Mouse (Mus musculus) monocyte, adult 2 months (primary cell): Measurements from ENCODE around the gene Gimap8.
"Not testable (repeated sequence)": the region's sequence is repeated elsewhere in the genome, so short reads cannot be mapped to it uniquely, and the experiment has no call there.

Source experiments
- DNase-seq, 2 experiments: peaks; one replicate each; pipeline ENCODE4 v3.0.0; 2022; ENCODE audit warnings: low spot score in 2 of 2, low read depth in 1 of 2

Gimap8 gene

DNA sequence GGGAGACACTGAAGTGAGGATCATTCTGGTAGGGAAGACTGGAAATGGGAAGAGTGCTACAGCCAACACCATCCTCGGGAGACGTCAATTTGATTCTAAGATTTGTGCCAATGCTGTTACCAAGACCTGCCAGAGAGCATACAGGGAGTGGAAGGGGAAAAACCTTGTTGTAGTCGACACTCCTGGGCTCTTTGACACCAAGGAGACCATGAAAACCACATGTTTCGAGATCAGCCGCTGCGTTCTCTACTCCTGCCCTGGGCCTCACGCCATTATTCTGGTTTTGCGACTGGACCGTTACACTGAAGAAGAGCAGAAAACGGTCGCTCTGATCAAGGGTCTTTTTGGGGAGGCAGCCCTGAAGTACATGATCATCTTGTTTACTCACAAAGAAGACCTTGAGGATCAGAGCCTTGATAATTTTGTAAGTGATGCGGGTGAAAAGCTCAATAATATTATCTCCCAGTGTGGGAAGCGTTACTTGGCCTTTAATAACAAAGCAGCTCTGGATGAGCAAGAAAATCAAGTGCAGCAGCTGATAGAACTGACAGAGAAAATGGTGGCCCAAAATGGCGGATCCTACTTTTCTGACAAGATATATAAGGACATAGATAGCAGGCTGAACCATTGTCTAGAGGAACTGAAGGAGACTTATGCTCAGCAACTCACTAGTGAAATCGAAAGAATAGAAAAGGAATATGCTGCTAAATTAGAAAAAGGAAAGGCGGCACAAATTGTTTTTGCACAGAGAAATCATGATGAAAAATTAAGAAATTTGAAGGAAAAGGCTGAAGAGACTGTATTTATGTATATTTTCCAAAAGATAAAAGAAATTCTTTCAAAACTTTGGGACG lies 30.7 kb downstream of the Gimap8 start:
- DNase-seq = no peak

DNA sequence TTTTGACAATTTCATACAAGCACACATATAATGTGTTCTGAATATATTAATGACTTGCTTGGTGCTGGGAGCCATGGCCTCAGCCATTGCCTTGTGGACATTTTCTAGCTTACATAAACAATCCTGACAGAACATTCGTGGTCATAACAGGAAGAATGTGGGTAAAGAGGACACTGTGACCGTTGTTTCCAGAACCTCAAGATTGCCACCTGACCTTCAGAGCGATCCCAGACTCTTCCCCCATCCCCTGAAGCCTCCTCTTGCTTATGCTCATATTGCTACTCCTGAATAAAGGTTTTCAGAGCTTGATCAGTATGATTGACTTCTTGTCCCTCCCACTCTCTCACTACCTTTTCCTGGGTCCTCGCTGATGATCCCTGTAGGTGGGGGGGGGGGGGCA lies 31.4 kb downstream of the Gimap8 start:
- no peak for DNase-seq

DNA sequence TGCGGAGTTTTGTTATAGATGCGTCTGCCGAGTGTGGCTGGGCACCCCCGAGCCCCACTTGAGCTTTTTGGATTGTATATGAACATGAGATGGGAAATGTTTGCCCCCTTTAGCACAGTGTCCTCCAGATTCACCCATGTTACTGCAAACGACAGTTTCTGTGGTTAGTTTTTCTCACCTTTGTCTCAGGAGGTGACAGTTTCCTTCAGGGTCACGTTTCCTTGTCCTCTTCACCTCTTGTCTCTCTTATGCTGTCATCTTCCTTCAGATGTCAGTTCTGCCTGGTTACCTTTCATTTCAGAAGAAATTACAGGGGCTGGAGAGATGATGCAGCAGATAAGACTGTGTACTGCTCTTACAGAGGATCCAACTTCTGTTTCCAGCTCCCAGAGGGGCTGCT lies 32.7 kb downstream of the Gimap8 start:
- DNase-seq = no peak

DNA sequence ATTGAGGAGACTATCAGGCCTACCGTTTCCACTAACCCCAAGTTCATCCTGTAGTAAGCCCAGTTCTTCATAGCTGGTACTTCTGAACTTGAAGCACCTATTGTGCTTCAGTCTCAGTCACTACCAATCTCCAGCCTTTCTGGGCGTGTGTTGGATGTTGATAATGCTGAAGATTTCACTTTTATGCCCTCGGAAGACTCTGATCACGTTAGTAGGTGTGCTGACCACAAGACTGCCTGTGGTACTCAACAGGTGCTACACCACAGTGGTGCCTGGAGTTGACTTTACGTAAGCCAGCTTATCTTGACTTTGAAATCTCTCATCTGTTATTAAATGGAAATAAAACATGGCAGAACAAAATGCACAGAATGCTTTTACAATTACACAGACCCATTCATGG lies 33.4 kb downstream of the Gimap8 start:
- no peak for DNase-seq

DNA sequence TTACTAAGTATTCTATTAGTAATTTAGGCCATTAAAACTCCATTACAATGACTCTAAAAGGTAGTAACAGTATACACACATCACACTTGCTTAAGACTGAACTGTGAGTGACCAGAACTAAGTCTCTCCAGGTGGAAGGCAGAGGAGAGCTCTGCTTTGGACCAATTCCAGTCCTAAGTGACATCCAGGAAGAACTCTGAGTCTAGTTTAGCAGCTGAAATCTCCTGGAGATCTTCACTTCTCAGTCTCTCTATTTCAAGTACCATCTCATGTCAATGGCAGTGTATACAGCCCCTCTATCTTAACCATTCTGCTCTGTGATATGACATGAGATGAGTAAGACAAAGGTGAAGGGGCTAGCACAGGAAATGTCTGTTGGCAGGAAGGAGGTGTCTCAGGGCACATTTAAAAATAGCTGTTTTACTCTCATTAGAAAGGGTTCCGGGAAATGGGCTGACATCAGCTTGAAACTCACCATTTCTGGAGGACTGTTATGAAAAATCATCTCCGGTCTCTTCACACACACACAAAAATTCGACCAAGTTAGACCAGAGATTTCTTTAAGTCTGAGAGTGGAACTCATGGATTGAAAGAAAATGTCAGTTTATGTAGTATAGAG lies 34.5 kb downstream of the Gimap8 start:
- DNase-seq = no peak

DNA sequence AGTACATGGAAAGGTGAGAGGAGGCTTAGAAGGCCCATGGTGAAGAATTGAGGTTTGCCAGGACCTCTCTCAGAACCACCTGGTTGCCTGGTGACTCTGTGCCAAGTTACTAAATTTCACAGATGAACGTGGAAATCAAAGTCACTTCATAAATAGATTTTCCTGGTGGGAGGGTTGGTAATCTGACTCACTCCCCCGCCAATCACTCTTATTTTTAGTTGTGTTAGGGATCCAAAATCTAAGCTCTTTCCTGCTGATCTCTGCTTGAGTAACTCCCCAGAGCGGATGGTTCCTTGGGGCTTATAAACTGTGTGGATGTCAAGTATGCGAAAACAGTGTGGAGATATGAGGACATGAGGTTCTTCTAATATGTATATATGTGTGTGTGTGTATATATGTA lies 35.2 kb downstream of the Gimap8 start:
- DNase-seq = no peak

DNA sequence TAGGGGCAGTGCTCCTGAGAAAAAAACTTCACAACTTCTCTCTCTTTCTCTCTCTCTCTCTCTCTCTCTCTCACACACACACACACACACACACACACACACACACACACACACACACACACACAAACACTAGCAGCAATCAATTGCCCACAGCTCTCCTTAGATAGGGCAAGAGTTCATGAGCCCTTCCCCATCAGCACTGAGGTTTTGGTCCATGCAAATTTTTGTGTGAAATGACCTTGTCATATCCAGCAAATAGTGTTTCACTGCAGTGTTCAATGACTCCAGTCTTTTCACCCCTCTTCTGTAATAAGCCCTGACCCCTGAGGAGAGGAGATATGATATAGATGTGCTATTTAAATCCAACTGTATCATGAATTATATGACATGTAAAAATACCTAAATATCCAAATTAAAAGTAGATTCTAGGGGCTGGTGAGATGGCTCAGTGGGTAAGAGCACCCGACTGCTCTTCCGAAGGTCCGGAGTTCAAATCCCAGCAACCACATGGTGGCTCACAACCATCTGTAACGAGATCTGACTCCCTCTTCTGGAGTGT lies 36.3 kb downstream of the Gimap8 start:
- not testable (repeated sequence) for DNase-seq

DNA sequence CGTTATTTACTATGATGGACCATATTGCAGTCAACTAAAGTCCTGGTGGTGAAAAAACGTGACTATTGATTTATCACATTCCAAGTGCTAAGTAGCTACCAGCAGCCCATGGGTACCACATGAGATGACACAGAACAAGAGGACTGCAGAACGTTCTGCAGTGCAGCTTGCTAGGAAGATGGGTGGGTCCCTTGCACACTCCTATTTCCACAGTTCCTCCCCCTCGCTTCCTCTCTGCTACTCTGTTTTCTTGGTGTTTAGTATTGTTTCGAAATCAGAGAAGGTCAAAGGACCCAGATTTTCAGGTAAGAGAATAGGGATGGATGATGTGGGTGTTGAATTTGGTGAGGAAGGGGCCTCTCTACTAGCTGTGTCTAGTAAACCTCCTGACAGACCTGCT lies 37.3 kb downstream of the Gimap8 start, which contains the start of gene Gimap4:
Gene Gimap4, plus strand, starts transcription at position 231 of the 400 bp plus-strand sequence.
- no peak for DNase-seq

DNA sequence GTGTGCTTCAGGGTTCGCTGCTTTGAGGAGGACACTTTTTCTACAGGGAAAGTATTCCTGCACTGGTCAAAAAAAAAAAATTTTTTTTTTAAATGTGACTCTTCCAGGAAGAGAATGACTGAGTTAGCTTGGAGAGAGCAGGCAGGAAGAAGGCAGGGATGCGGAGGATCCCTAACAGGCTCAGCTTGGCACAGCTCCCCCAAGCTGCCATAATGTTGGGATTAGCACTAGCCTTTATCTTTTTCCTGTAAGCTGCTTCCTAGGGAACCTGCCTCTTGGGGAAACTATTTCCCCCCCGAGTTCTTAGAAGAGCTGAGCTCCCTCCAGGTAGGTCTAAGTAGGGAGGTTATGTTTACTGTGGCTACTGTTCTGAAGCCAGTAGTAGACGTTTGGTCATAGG lies 37.8 kb downstream of the Gimap8 start:
- no peak for DNase-seq

DNA sequence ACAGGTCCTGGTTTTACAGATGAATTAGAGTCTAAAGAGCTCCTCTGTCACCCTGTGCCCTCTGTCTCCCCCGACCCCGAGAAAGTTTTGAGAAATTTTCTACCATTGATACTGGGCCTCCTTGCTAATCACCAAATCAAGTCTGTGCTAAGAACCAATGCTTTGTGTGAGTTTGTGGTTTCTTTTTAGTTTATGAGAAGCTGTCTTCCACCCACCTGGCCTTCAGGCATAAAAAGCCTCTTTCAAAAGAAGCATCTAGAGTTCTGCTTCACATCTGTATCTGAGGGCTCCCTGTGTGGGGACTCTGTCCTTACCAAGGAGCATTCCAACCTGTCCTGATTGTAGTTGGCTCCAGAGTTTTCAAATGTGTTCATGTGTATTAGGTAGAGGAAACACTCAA lies 38.2 kb downstream of the Gimap8 start:
- DNase-seq = no peak

DNA sequence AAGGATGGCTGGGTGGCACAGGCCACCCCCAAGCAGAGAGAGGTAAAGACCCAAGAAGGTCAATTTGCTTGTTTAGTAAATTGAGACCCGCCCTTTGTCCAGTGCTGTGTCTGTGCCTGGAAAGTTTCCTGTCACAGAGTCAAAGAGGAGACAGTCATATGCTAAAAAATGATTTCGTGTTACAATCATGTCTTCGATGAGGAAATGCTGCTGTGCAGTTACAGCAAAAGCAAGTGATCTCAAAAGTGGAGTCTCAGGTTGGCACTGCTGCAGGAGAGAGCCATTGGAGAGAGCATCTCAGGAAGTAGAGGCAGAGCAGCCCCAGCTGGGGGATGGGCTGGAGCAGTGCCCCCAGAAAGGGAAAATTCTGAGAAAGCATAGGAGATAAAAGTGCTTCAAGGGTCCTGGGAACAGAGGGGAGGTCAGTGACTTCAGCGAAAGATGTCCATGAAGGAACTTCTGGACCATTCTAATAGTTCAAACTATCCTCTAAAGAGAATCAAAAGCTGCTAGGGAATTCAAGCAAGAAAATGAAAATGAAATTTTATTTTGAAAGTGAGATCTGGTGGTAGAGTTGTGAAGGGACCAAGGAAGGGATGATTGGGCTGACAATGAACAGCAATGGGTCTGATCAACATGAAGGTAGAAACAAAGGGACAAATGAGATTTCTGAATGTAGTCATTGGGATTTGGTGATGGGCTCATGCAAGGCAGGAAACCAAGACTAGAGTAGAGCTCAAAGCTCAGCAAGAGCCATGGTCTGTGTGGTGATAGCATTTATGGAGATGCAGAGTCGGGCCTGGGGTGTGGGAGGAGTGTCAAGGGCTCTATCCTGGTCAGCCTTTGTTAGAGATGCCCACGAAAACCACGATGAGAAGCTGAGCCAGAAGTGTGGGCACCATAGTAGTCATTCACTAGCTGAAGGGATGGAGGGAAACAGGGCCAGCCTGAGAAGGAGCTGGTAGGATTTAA lies 38.9 kb downstream of the Gimap8 start:
- no peak for DNase-seq

DNA sequence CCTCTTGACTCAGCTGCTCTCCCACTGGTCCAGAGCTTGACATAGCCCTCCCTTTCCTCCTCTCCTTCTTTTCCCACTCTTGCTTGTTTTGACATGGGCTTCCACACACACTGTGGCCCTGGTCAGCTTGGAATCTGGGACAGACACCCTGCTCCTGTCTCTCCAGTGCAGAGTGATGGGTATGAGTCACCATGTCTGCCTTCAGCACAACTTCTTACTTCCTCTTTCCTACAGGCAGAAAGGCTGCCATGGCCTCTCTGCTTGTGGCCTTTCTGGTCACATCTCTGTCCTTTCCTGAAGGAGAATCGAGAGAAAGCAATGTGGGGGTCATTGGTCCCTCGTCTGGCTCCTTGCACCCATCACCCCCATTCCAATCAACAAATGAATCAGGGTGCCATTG lies 40.0 kb downstream of the Gimap8 start:
- no peak for DNase-seq

DNA sequence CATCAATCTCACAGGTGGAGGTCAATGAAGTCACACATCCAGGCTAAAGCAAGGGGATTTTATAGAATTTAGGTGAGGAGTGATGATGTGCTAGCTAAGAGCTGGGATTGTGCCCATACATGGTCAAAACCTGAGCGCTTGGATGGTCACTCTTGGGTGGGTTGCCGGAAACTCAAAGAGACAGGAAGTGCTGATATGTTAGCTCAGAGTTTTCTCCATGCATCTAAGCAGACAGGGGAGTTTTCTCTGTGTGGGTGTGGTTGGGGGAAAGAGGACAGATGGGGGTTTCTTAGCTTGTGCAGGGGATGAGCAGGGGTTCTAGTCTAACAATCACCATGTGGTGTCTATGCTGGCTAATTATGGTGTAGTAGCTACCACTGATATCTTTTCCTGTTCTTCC lies 42.3 kb downstream of the Gimap8 start:
- DNase-seq = no peak

DNA sequence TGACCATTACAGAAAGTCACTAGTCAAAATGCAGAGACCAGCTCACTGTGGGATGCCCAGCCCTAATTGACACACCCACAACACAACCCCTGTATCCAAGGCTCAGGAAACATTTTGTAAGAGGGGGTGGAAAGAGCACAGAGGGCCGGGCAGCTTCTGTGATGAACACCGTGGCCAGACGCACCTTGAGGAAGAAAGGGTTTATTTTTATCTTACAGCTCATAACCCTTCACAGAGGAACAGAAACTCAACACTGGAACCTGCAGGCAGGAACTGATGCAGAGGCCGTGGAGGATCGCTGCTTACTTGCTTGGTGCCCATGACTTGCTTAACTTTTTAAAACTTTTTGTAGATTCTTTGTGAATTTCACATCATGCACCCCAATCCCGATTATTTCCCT lies 45.9 kb downstream of the Gimap8 start:
- DNase-seq = no peak

DNA sequence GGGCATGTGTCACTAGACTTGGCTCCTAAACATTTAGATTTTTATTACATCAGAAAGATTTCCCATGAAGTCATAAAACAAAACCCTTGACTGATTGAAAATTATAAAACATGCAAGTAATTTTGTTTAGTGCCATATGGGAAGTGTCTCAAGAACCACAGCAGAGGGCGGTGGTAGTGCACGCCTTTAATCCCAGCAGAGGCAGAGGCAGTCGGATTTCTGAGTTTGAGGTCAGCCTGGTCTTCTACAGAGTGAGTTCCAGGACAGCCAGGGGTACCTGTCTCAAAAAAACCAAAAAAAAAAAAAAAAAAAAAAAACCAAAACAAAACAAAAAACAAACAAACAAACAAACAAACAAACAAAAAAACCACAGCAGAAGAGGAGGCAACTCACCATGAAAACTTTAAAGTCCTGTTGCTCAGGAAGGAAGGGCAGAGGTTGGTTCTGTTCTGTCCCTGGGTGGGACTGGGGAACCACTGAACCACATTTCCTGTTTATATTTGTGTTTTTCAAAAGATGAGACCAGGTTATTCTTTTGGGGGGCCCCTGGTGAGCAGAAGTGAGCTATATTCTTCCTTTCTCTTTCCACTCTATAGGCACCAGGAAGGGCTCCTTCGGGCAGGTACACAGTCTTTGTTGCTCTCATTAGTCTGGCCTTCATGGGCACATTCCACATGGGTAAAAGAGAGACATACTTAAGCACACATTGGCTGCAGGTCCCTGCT lies 50.0 kb downstream of the Gimap8 start:
- DNase-seq = no peak

DNA sequence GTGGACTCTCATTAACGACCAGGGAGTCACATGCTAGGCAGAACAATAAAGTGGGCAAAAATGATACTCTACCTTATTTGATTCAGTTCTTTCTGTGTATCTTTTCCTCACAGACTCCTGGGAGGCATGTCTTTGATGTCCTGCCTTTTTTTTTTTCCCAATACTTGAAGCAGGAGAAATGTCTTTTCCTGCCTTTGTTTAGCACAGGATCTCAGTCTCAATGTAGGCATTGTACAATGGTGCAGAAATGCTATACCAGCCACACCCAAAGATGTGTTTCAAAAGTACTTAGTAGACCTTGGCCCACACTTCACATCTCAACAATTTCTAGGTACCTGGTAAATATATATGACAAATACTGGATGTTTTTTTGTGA lies 50.5 kb downstream of the Gimap8 start:
- no peak for DNase-seq

DNA sequence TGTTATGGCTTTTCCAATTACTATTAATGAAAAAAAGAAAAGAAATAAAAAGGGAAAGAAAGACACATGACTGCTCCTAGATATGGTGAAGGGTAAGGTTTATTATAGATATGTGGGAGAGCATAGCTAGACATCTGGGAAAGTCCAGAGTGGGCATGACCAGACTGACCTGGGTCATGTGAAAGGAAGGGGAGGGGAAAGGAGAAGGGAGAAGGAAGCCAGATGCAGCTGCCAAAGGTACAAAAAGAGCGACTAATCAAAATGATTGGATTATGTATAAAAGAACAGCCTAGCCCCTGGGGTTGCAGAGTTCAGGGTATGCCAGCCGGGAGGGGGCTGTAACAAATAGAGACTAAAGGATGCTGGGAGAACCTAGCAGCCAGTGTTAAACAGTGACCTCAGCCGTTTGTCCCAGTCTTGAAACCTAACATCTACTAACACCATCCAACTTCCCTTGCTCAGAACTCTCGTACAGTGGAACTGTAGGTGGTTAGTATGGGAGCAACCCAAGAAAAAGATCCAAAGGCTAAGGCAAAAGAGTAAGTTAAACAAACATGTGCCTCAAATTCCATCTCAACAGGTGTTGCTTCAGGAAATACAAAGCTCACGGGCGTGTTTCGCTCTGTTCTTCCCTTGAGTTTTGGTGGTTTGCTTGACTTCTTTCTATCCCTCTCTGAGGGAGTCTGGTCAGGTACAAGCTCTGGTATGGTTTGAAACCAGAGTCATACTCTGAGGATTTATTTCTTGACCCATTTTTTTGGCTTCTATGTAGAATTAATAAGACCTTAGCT lies 51.2 kb downstream of the Gimap8 start:
- DNase-seq = no peak

DNA sequence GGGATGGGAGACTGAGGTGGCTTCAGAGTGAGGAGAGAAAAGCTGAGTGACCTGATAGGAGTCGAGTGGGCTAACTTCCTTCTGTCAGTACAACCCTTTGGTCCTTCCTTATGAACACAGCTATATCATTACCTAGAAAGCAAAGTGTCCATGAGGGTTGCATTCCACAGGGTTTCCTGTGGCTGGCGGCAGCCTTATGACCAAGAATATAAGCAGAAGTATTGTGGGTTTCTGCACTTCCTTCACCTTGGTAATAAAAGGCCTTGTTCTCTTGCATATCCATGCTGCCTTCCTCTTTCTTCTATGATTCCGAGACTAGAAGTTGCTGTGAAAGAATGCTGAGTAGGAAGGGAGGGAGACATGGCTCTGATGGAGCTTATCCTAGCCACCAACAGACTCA lies 51.9 kb downstream of the Gimap8 start:
- DNase-seq = no peak

DNA sequence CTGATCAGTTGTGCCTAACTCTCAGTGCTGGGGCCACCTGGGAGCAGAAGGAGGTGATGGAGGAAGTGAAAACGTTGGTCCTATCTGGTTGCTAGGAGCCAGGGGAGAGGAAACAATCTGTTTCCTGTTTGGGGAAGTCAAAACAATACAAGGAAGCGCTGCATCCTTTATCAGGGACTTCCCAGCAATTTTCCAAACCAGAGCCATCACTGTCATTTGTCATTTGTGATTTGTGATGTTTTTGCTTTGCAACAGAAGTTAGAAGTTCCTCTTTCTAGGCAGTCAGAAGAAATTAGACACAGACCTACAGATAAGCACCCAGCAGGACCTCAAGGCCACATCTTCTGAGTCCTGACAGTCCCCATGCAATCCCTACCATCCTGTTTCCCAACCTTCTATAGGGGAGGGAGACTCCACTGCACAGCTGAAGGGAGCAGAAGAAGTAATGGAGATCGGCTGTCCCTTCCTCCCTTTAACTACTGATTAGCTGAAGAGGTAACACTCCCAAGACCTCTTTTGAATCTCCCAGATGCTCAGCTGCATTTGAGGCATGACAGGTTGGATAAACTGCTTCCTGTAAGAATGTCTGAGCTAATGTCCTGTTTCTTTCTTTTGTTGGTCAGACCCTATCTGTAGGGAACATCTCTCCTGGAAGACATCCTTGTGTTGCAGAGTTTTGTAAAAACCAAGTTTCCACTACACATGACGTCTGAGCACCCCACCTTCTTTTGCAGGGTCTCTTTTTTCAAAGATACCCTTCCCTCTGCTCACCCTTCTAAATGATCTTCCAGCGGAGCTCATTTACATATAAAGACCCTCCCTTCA lies 53.4 kb downstream of the Gimap8 start:
- no peak for DNase-seq
